Mouse (Mus musculus) G1E (cell line): ENCODE measurements at regions not wholly inside any gene's neighbourhood (a gene's known extent, or its start where the extent isn't known, plus 50 kb on each side); places are given as distances from the start of the nearest gene placed in this dataset.

Source experiments
- CTCF ChIP-seq: IDR thresholded peaks from 2 replicates; pipeline ENCODE4 v1.5.1; 2012; ENCODE audit warnings: low read depth, low read length, inconsistent platforms, mixed read lengths
- GATA1 ChIP-seq: IDR thresholded peaks from 2 replicates; pipeline ENCODE4 v1.6.1; 2012; ENCODE audit warnings: borderline replicate concordance, low read length, inconsistent platforms, mixed read lengths

- no peak for TF ChIP-seq CTCF
- no peak for TF ChIP-seq GATA1
These were observed 92.1 kb upstream of the Krr1 start for GRCm38 (mm10) chr10:111880354-111880753.
